Mouse (Mus musculus) E14TG2a.4 (cell line): Measurements from ENCODE around the gene Tmem59.

Experiments used
- H3K27me3 ChIP-seq: 2 replicates; pipeline ENCODE4 v1.6.1; 2014; ENCODE audit warnings: low read length, control low read depth; ENCODE audit not compliant: insufficient read depth
- H3K36me3 ChIP-seq: 2 replicates; pipeline ENCODE4 v1.6.1; 2014; ENCODE audit warnings: low read length, control low read depth; ENCODE audit not compliant: insufficient read depth
- H3K4me1 ChIP-seq: replicated peaks from 2 replicates; pipeline ENCODE4 v1.6.1; 2014; ENCODE audit warnings: low read depth, low read length, control low read depth
- H3K4me3 ChIP-seq: replicated peaks from 2 replicates; pipeline ENCODE4 v1.5.1; 2014; ENCODE audit warnings: mild to moderate bottlenecking, low read length
- H3K9me3 ChIP-seq: 2 replicates; pipeline ENCODE4 v1.6.1; 2014; ENCODE audit warnings: low read length, control low read depth
- CTCF ChIP-seq: conservative IDR thresholded peaks from 2 replicates; pipeline ENCODE4 v1.5.1; 2014; ENCODE audit warnings: low read length
- NANOG ChIP-seq: IDR thresholded peaks from 2 replicates; pipeline ENCODE4 v1.6.1; 2014; ENCODE audit warnings: borderline replicate concordance, low read length, mixed read lengths
- POU5F1 ChIP-seq: IDR thresholded peaks from 2 replicates; pipeline ENCODE4 v1.6.1; 2014; ENCODE audit warnings: low read length, borderline replicate concordance

The Tmem59 gene

GRCm38 (mm10) chr4:107185703-107186102 lies 7.5 kb downstream of the Tmem59 start:
- H3K4me3 ChIP-seq, result no peak overlapping the region
- no peaks in the 10 kb centered on the region for H3K9me3 ChIP-seq
- H3K27me3 ChIP-seq, result no peaks in the 10 kb centered on the region
- TF ChIP-seq CTCF, result no peak
- no peak for TF ChIP-seq POU5F1
- no peak for TF ChIP-seq NANOG
- peaks cover 51% of the 10 kb centered on the region for H3K36me3 ChIP-seq
- peaks cover 34% of the 10 kb centered on the region for H3K4me1 ChIP-seq

- peaks cover 7% of the 10 kb centered on the region; the same call in 1 of the 2 replicates for H3K4me1 ChIP-seq
These were observed 15.6 kb downstream of the Tmem59 start for GRCm38 (mm10) chr4:107193841-107194240.

GRCm38 (mm10) chr4:107196454-107196853 lies 18.3 kb downstream of the Tmem59 start:
- TF ChIP-seq CTCF, result no peak
- TF ChIP-seq NANOG, result no peak
- no peak for TF ChIP-seq POU5F1
- Histone ChIP-seq H3K9me3 (no peaks in the 10 kb centered on the region), H3K27me3 (no peaks in the 10 kb centered on the region), H3K36me3 (peaks cover 94% of the 10 kb centered on the region), H3K4me3 (no peak overlapping the region), H3K4me1 (no peaks in the 10 kb centered on the region)

More at GRCm38 (mm10) chr4:107193841-107194240, 15.6 kb downstream of the Tmem59 start:
- TF ChIP-seq CTCF (no peak), POU5F1 (no peak), NANOG (no peak)
- H3K27me3 ChIP-seq, result no peaks in the 10 kb centered on the region
- H3K4me3 ChIP-seq, result no peak overlapping the region
- H3K36me3 ChIP-seq, result peaks cover 92% of the 10 kb centered on the region
- H3K9me3 ChIP-seq, result no peaks in the 10 kb centered on the region

- Histone ChIP-seq H3K4me3 (no peak overlapping the region), H3K27me3 (no peaks in the 10 kb centered on the region), H3K9me3 (no peaks in the 10 kb centered on the region), H3K4me1 (peaks cover 2% of the 10 kb centered on the region; the same call in 1 of the 2 replicates), H3K36me3 (peaks cover 93% of the 10 kb centered on the region)
- TF ChIP-seq POU5F1 (no peak), NANOG (no peak), CTCF (no peak)
These were observed 19.9 kb downstream of the Tmem59 start for GRCm38 (mm10) chr4:107198072-107198471.

GRCm38 (mm10) chr4:107201779-107202178 lies 23.6 kb downstream of the Tmem59 start:
- Histone ChIP-seq H3K4me3 (no peak overlapping the region), H3K27me3 (no peaks in the 10 kb centered on the region), H3K36me3 (peaks cover 81% of the 10 kb centered on the region), H3K9me3 (no peaks in the 10 kb centered on the region), H3K4me1 (peaks cover 8% of the 10 kb centered on the region; the same call in 1 of the 2 replicates)
- TF ChIP-seq NANOG, result no peak
- TF ChIP-seq POU5F1, result no peak
- TF ChIP-seq CTCF, result no peak

GRCm38 (mm10) chr4:107203001-107203400 lies 24.8 kb downstream of the Tmem59 start:
- no peak for TF ChIP-seq NANOG
- TF ChIP-seq CTCF, result no peak
- no peak for TF ChIP-seq POU5F1
- Histone ChIP-seq H3K36me3 (peaks cover 70% of the 10 kb centered on the region), H3K4me1 (peaks cover 8% of the 10 kb centered on the region; the same call in 1 of the 2 replicates), H3K9me3 (no peaks in the 10 kb centered on the region), H3K27me3 (no peaks in the 10 kb centered on the region), H3K4me3 (no peak overlapping the region)

- Histone ChIP-seq H3K4me1 (peaks cover 8% of the 10 kb centered on the region; the same call in 1 of the 2 replicates), H3K9me3 (no peaks in the 10 kb centered on the region), H3K36me3 (peaks cover 30% of the 10 kb centered on the region), H3K27me3 (no peaks in the 10 kb centered on the region), H3K4me3 (no peak overlapping the region)
- TF ChIP-seq CTCF, result no peak
- TF ChIP-seq POU5F1, result no peak
- TF ChIP-seq NANOG, result no peak
These were observed 28.8 kb downstream of the Tmem59 start for GRCm38 (mm10) chr4:107207016-107207415.

- Histone ChIP-seq H3K4me1 (peaks cover 4% of the 10 kb centered on the region), H3K27me3 (no peaks in the 10 kb centered on the region), H3K4me3 (no peak within 1 kb of the TSS), H3K9me3 (no peaks in the 10 kb centered on the region), H3K36me3 (peaks cover 17% of the 10 kb centered on the region)
- no peak for TF ChIP-seq CTCF
- TF ChIP-seq NANOG, result no peak
- TF ChIP-seq POU5F1, result no peak
These were observed 30.7 kb downstream of the Tmem59 start, which contains the start of gene Ldlrad1 for GRCm38 (mm10) chr4:107208880-107209279. Ldlrad1 (plus strand) TSS chr4:107209180.

- H3K9me3 ChIP-seq, result no peaks in the 10 kb centered on the region
- H3K27me3 ChIP-seq, result no peaks in the 10 kb centered on the region
- peaks cover 9% of the 10 kb centered on the region; the same call in 1 of the 2 replicates for H3K36me3 ChIP-seq
- TF ChIP-seq POU5F1 (no peak), CTCF (no peak), NANOG (no peak)
- peaks cover 4% of the 10 kb centered on the region for H3K4me1 ChIP-seq
- H3K4me3 ChIP-seq, result no peak overlapping the region
These were observed 32.4 kb downstream of the Tmem59 start for GRCm38 (mm10) chr4:107210483-107211097.
